Mouse (Mus musculus) spleen, adult 2 months (tissue): ENCODE results near the gene Espn.

Experiments used
- CTCF ChIP-seq: fragments of 200-500 bp; IDR thresholded peaks from 2 replicates; pipeline ENCODE4 v1.5.1; 2011; ENCODE audit warnings: mild to moderate bottlenecking, inconsistent platforms; ENCODE audit not compliant: insufficient read depth, insufficient read length, insufficient replicate concordance; ENCODE audit errors: extremely low read depth
- POLR2A ChIP-seq: fragments of 200-500 bp; IDR thresholded peaks from 2 replicates; pipeline ENCODE4 v1.6.1; 2011; ENCODE audit warnings: low read depth, low read length, inconsistent platforms

DNA sequence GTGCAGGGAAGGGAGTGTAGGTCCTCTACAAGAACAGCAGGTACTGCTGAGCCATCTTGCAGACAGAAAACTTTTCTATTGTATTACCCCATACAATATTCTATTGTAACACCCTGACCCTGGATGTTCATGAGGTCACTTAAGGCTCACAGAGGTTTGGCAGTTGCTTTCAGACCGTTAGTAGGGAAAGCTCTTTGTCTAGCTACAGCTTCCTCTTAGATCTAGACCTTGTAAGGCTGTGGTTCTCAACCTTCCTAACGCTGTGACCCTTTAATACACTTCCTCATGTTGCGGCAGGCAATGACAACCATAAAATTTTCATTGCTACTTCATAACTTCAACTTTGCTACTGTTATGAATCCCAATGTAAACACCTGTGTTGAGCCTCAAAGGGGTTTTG is 24.5 kb upstream of the Espn start:
- TF ChIP-seq POLR2A (no peak), CTCF (no peak)
